Mouse (Mus musculus) bone marrow, adult 2 months (tissue): ENCODE measurements around the gene Tax1bp3. TPM values are rescaled to one million over a fixed set of nuclear protein-coding genes. Genes with fewer than 3 reads are reported as not detected.

Experiments used
- H3K27ac ChIP-seq: fragments of 200-500 bp; 2 replicates; pipeline ENCODE4 v1.5.1; 2012; ENCODE audit warnings: low read depth, mild to moderate bottlenecking, control low read depth, inconsistent platforms, low read length; ENCODE audit not compliant: control insufficient read depth, poor library complexity, insufficient read depth
- H3K4me1 ChIP-seq: fragments of 200-500 bp; 2 replicates; pipeline ENCODE4 v1.6.1; 2011; ENCODE audit warnings: low read length; ENCODE audit not compliant: control insufficient read depth, insufficient read depth
- H3K4me3 ChIP-seq: fragments of 200-500 bp; replicated peaks from 2 replicates; pipeline ENCODE3; 2011; ENCODE audit warnings: mild to moderate bottlenecking, low read depth, low read length, control low read depth; ENCODE audit not compliant: control insufficient read depth
- CTCF ChIP-seq: fragments of 200-500 bp; IDR thresholded peaks from 2 replicates; pipeline ENCODE4 v1.5.1; 2011; ENCODE audit warnings: low read length, control low read depth; ENCODE audit not compliant: control insufficient read depth, insufficient read depth
- POLR2A ChIP-seq: fragments of 200-500 bp; IDR thresholded peaks from 2 replicates; pipeline ENCODE4 v1.6.1; 2011; ENCODE audit warnings: low read depth, mild to moderate bottlenecking, control low read depth, low read length, borderline replicate concordance; ENCODE audit not compliant: control insufficient read depth
- WGBS: fragments of 180-500 bp; shearing (Covaris S2); methylation state at CpG from one replicate; pipeline ENCODE4 v1.1.7; 2018; 5-methylcytosine and 5-hydroxymethylcytosine counted together
- polyA plus RNA-seq: library from polyadenylated mRNA; stranded (reverse); fragments of >200 nt; gene quantifications from 2 replicates; pipeline ENCODE4 v1.2.4, GENCODE M21; 2011; ENCODE audit warnings: low replicate concordance; ENCODE audit not compliant: missing spikeins, insufficient read depth, insufficient read length

Gene Tax1bp3
- polyA plus RNA-seq = 5.4 and 9.9 TPM in 2 replicates

- Histone ChIP-seq H3K27ac (peak within 1 kb of the TSS; percentile 62), H3K4me1 (no peaks in the 10 kb centered on the region; the same call in 1 of the 2 replicates), H3K4me3 (peak within 1 kb of the TSS; percentile 92)
- under 1% methylated on average over 81 of the region's 81 CpGs for WGBS
- TF ChIP-seq CTCF = no peak
- TF ChIP-seq POLR2A = peak; percentile 54; the same call in 1 of the 2 replicates
These were observed at the start of gene Tax1bp3, which contains the start of gene Emc6 for GRCm38 (mm10) chr11:73176608-73177508. Tax1bp3 (plus strand) TSS chr11:73177083. Emc6 (minus strand) TSS chr11:73177037.

- no peak overlapping the region for H3K27ac ChIP-seq
- TF ChIP-seq CTCF (peak; percentile 48; the same call in 1 of the 2 replicates), POLR2A (no peak)
- no peaks in the 10 kb centered on the region; the same call in 1 of the 2 replicates for H3K4me1 ChIP-seq
- H3K4me3 ChIP-seq = no peak overlapping the region
- WGBS = 23% methylated on average over 7 of the region's 7 CpGs
These were observed 45.9 kb upstream of the Tax1bp3 start for GRCm38 (mm10) chr11:73131020-73131419.

GRCm38 (mm10) chr11:73132999-73133398 lies 43.9 kb upstream of the Tax1bp3 start:
- Histone ChIP-seq H3K4me3 (no peak overlapping the region), H3K4me1 (no peaks in the 10 kb centered on the region; the same call in 1 of the 2 replicates), H3K27ac (no peak overlapping the region)
- 32% methylated on average over 6 of the region's 6 CpGs for WGBS
- TF ChIP-seq POLR2A (no peak), CTCF (no peak)

GRCm38 (mm10) chr11:73134222-73134621 lies 42.7 kb upstream of the Tax1bp3 start:
- Histone ChIP-seq H3K27ac (no peak overlapping the region), H3K4me1 (no peaks in the 10 kb centered on the region; the same call in none of the 2 replicates), H3K4me3 (no peak overlapping the region)
- WGBS = 81% methylated on average over 5 of the region's 5 CpGs
- no peak for TF ChIP-seq CTCF
- no peak for TF ChIP-seq POLR2A

GRCm38 (mm10) chr11:73136587-73136986 lies 40.3 kb upstream of the Tax1bp3 start:
- TF ChIP-seq POLR2A (no peak), CTCF (no peak)
- H3K4me3 ChIP-seq = peak overlapping the region; percentile 95
- H3K27ac ChIP-seq = no peak overlapping the region
- 28% methylated on average over 6 of the region's 6 CpGs for WGBS
- H3K4me1 ChIP-seq = no peaks in the 10 kb centered on the region; the same call in none of the 2 replicates

GRCm38 (mm10) chr11:73137116-73137515 lies 39.8 kb upstream of the Tax1bp3 start:
- Histone ChIP-seq H3K4me1 (no peaks in the 10 kb centered on the region; the same call in none of the 2 replicates), H3K27ac (0 out of 2 replicates have a peak overlapping the region, but pooled peaks have one; percentile 66), H3K4me3 (peak overlapping the region; percentile 95)
- TF ChIP-seq POLR2A = no peak
- TF ChIP-seq CTCF = no peak
- WGBS = 4% methylated on average over 11 of the region's 11 CpGs

GRCm38 (mm10) chr11:73137591-73138501 lies 39.0 kb upstream of the Tax1bp3 start, which contains the start of gene Haspin:
Haspin (minus strand) TSS chr11:73138294.
- H3K4me1 ChIP-seq = no peaks in the 10 kb centered on the region; the same call in none of the 2 replicates
- peak within 1 kb of the TSS; percentile 95 for H3K4me3 ChIP-seq
- TF ChIP-seq POLR2A = peak; percentile 89; the same call in 1 of the 2 replicates
- peak; percentile 91 for TF ChIP-seq CTCF
- under 1% methylated on average over 84 of the region's 84 CpGs for WGBS
- H3K27ac ChIP-seq = peak within 1 kb of the TSS; percentile 66; the same call in 1 of the 2 replicates

- WGBS = 75% methylated on average over 1 of the region's 1 CpGs
- TF ChIP-seq POLR2A = no peak
- TF ChIP-seq CTCF = no peak
- Histone ChIP-seq H3K4me1 (no peaks in the 10 kb centered on the region), H3K4me3 (no peak overlapping the region), H3K27ac (no peak overlapping the region)
These were observed 32.6 kb upstream of the Tax1bp3 start for GRCm38 (mm10) chr11:73144261-73144681.
